In genomic region chr8:46597411-46597810, GRCm38 (mm10) we compare ENCODE assay signal across 22 mouse cellular contexts. TPM values are rescaled to one million over a fixed set of nuclear protein-coding genes. Genes with fewer than 3 reads are reported as not detected.
DNase-seq lines count a peak whose midpoint lies in the region; ATAC-seq and TF ChIP-seq lines count a peak whose summit lies in the region.
"Had no signal": no experiment of that assay in that cellular context is flagged by ENCODE, and none has a peak within 500 bp of the region (broad histone marks: within the 10 kb centered on the region; RNA-seq: fewer than 3 reads in every experiment).

No protein-coding gene starts in this region.

- peak; percentile 22 for DNase-seq in adrenal gland, adult 8-10 months
- DNase-seq in adrenal gland, adult 18-20 months (ENCODE audit: low spot score in 2 of 2): no peak
- no peak for DNase-seq in liver, embryonic 11.5 days (ENCODE audit: low spot score)
- DNase-seq in adrenal gland, postnatal 14 days: peak; percentile 44
- no peak for DNase-seq in embryonic facial prominence, embryonic 10.5 days (ENCODE audit: low spot score)
- DNase-seq in kidney, adult 2 months: no peak
- DNase-seq: cerebellum, adult 18-20 months; cerebellum, adult 9-11 months; cerebellum, postnatal 36 days; forebrain, postnatal 0 days; gastrocnemius, adult 2 months; gastrocnemius, postnatal 25 days; heart, postnatal 14 days; kidney, adult 9 months had no signal

- no peak overlapping the region for H3K4me3 ChIP-seq in liver, embryonic 15.5 days (replicated peaks)
- no peak overlapping the region for H3K4me3 ChIP-seq in liver, embryonic 11.5 days (ENCODE audit: low read depth, low read length)
- no peak overlapping the region for H3K4me3 ChIP-seq in embryonic facial prominence, embryonic 10.5 days
- no peak overlapping the region for H3K4me3 ChIP-seq in kidney, adult 2 months (ENCODE audit: insufficient read depth, low read depth, low read length)
- H3K4me3 ChIP-seq: forebrain, embryonic 13.5 days; gastrocnemius, adult 2 months; heart, embryonic 10.5 days; heart, embryonic 15.5 days; hindbrain, embryonic 10.5 days; hindbrain, embryonic 15.5 days had no signal

- ATAC-seq in liver, embryonic 15.5 days (ENCODE audit: insufficient read depth): no peak
- no peak for ATAC-seq in liver, embryonic 11.5 days (replicated peaks; ENCODE audit: low FRiP score)
- ATAC-seq: forebrain, embryonic 13.5 days; forebrain, postnatal 0 days; intestine, embryonic 16.5 days had no signal

- peaks cover 37% of the 10 kb centered on the region for H3K4me1 ChIP-seq in liver, embryonic 15.5 days (replicated peaks)
- peaks cover 32% of the 10 kb centered on the region for H3K4me1 ChIP-seq in liver, embryonic 11.5 days (replicated peaks; ENCODE audit: control insufficient read depth, insufficient read depth, low read length)
- 0 out of 2 replicates have a peak, but pooled peaks cover 8% of the 10 kb centered on the region for H3K4me1 ChIP-seq in embryonic facial prominence, embryonic 10.5 days
- peaks cover 4% of the 10 kb centered on the region; the same call in 1 of the 2 replicates for H3K4me1 ChIP-seq in kidney, adult 2 months (ENCODE audit: control insufficient read depth, insufficient read depth, low read length)
- H3K4me1 ChIP-seq: forebrain, embryonic 13.5 days; hindbrain, embryonic 10.5 days; hindbrain, embryonic 15.5 days had no signal

- no peak overlapping the region for H3K4me2 ChIP-seq in liver, embryonic 15.5 days
- H3K4me2 ChIP-seq in liver, embryonic 11.5 days: no peak overlapping the region
- H3K4me2 ChIP-seq: forebrain, embryonic 13.5 days; heart, embryonic 15.5 days; hindbrain, embryonic 15.5 days had no signal

- H3K9ac ChIP-seq in liver, embryonic 15.5 days: no peak overlapping the region
- H3K9ac ChIP-seq in liver, embryonic 11.5 days (ENCODE audit: low read depth, low read length): no peak overlapping the region
- H3K9ac ChIP-seq: forebrain, embryonic 13.5 days; forebrain, postnatal 0 days; heart, embryonic 15.5 days; hindbrain, embryonic 15.5 days had no signal

- no peak for TF ChIP-seq POLR2A in kidney, adult 2 months (IDR thresholded peaks at IDR 0.05; ENCODE audit: low read depth, low read length)

- no peak for TF ChIP-seq CTCF in kidney, adult 2 months (conservative IDR thresholded peaks at IDR 0.05; ENCODE audit: insufficient read depth, insufficient read length, low read depth, low read length)

- H3K9me3 ChIP-seq in liver, embryonic 15.5 days (replicated peaks): no peaks in the 10 kb centered on the region
- no peaks in the 10 kb centered on the region for H3K9me3 ChIP-seq in liver, embryonic 11.5 days (ENCODE audit: control insufficient read depth, low read length)
- no peaks in the 10 kb centered on the region for H3K9me3 ChIP-seq in embryonic facial prominence, embryonic 10.5 days
- H3K9me3 ChIP-seq: forebrain, embryonic 13.5 days; G1E; heart, embryonic 10.5 days; heart, embryonic 15.5 days; hindbrain, embryonic 10.5 days; hindbrain, embryonic 15.5 days had no signal

- 0 out of 2 replicates have a peak overlapping the region, but pooled peaks have one; percentile 19 for H3K27ac ChIP-seq in liver, embryonic 15.5 days (replicated peaks)
- no peak overlapping the region for H3K27ac ChIP-seq in liver, embryonic 11.5 days (ENCODE audit: low read depth, low read length)
- H3K27ac ChIP-seq in embryonic facial prominence, embryonic 10.5 days (replicated peaks): no peak overlapping the region
- no peak overlapping the region for H3K27ac ChIP-seq in kidney, adult 2 months (ENCODE audit: insufficient read depth, low read depth, low read length)
- H3K27ac ChIP-seq: forebrain, embryonic 13.5 days; gastrocnemius, adult 2 months; heart, embryonic 10.5 days; heart, embryonic 15.5 days; hindbrain, embryonic 10.5 days; hindbrain, embryonic 15.5 days had no signal

- WGBS in liver, embryonic 15.5 days (ENCODE audit: insufficient replicate concordance): 46% methylated on average over 2 of the region's 2 CpGs
- WGBS in liver, embryonic 11.5 days: 52% methylated on average over 2 of the region's 2 CpGs
- 82% methylated on average over 2 of the region's 2 CpGs for WGBS in embryonic facial prominence, embryonic 10.5 days
- 83% methylated on average over 2 of the region's 2 CpGs for WGBS in kidney, adult 2 months

- no peaks in the 10 kb centered on the region for H3K27me3 ChIP-seq in liver, embryonic 15.5 days
- H3K27me3 ChIP-seq in liver, embryonic 11.5 days (replicated peaks; ENCODE audit: control insufficient read depth, insufficient read depth, low read length): no peaks in the 10 kb centered on the region
- H3K27me3 ChIP-seq in embryonic facial prominence, embryonic 10.5 days (replicated peaks; ENCODE audit: low read depth, poor library complexity, severe bottlenecking): no peaks in the 10 kb centered on the region
- no peaks in the 10 kb centered on the region for H3K27me3 ChIP-seq in kidney, adult 2 months (replicated peaks; ENCODE audit: control insufficient read depth, insufficient read depth, low read length)
- H3K27me3 ChIP-seq: forebrain, embryonic 13.5 days; heart, embryonic 15.5 days; hindbrain, embryonic 15.5 days had no signal

- peaks cover 44% of the 10 kb centered on the region for H3K36me3 ChIP-seq in liver, embryonic 15.5 days (replicated peaks)
- no peaks in the 10 kb centered on the region; the same call in 1 of the 2 replicates for H3K36me3 ChIP-seq in liver, embryonic 11.5 days (ENCODE audit: control insufficient read depth, insufficient read depth, low read length)
- H3K36me3 ChIP-seq in embryonic facial prominence, embryonic 10.5 days (replicated peaks): peaks cover 5% of the 10 kb centered on the region; the same call in 1 of the 2 replicates
- no peaks in the 10 kb centered on the region for H3K36me3 ChIP-seq in kidney, adult 2 months (ENCODE audit: control insufficient read depth, insufficient read depth, low read length)
- H3K36me3 ChIP-seq: heart, embryonic 15.5 days; hindbrain, embryonic 15.5 days had no signal

RNA-seq across cellular contexts. Expression of gene Primpol, which starts 19.6 kb away (rescaled TPM):
- 10 to 100 TPM; 14.3 to 15.0 (median 14.6) TPM for total RNA-seq in adrenal gland, adult 8-10 months (2022)
- total RNA-seq in adrenal gland, adult 18-20 months (2021): 10 to 100 TPM in 1 of 2 experiments, 1 to 10 TPM in 1; 8.6 to 12.0 TPM
- polyA plus RNA-seq in liver, embryonic 15.5 days (2015; fragmentation: Nextera tagmentation; extraction: Ambion mirVana): 7.0 and 9.0 TPM in 2 replicates
- polyA plus RNA-seq in liver, embryonic 11.5 days (2014; fragmentation: Nextera tagmentation; extraction: Ambion mirVana): 16.4 and 18.5 TPM in 2 replicates
- total RNA-seq in adrenal gland, postnatal 14 days (2021): 10.5 and 13.3 TPM in 2 replicates
- 8.3 and 10.0 TPM in 2 replicates for polyA plus RNA-seq in embryonic facial prominence, embryonic 10.5 days (2016; fragmentation: Nextera tagmentation; extraction: Ambion mirVana)
- 1.1 and 1.4 TPM in 2 replicates for polyA plus RNA-seq in kidney, adult 2 months (2012; rRNA removed)

RNA-seq across cellular contexts. Expression of gene Casp3, which starts 19.7 kb away (rescaled TPM):
- total RNA-seq in adrenal gland, adult 8-10 months (2022): 10 to 100 TPM; 16.3 to 21.5 (median 18.4) TPM
- total RNA-seq in adrenal gland, adult 18-20 months (2021): 10 to 100 TPM; 13.7 to 14.8 TPM
- 43.7 and 47.6 TPM in 2 replicates for polyA plus RNA-seq in liver, embryonic 15.5 days (2015; fragmentation: Nextera tagmentation; extraction: Ambion mirVana)
- 155 and 175 TPM in 2 replicates for polyA plus RNA-seq in liver, embryonic 11.5 days (2014; fragmentation: Nextera tagmentation; extraction: Ambion mirVana)
- total RNA-seq in adrenal gland, postnatal 14 days (2021): 18.6 and 20.2 TPM in 2 replicates
- polyA plus RNA-seq in embryonic facial prominence, embryonic 10.5 days (2016; fragmentation: Nextera tagmentation; extraction: Ambion mirVana): 139 and 149 TPM in 2 replicates
- polyA plus RNA-seq in kidney, adult 2 months (2012; rRNA removed): 7.1 and 9.2 TPM in 2 replicates

RNA-seq across cellular contexts. Expression of gene Cenpu, which starts 45.6 kb away (rescaled TPM):
- 1 to 10 TPM in 2 of 4 experiments, under 1 TPM in 2; 0.78 to 1.6 (median 1.3) TPM for total RNA-seq in adrenal gland, adult 8-10 months (2022)
- total RNA-seq in adrenal gland, adult 18-20 months (2021): 1 to 10 TPM; 1.1 to 2.0 TPM
- 13.9 and 14.7 TPM in 2 replicates for polyA plus RNA-seq in liver, embryonic 15.5 days (2015; fragmentation: Nextera tagmentation; extraction: Ambion mirVana)
- 22.0 and 29.8 TPM in 2 replicates for polyA plus RNA-seq in liver, embryonic 11.5 days (2014; fragmentation: Nextera tagmentation; extraction: Ambion mirVana)
- total RNA-seq in adrenal gland, postnatal 14 days (2021): 5.6 and 6.9 TPM in 2 replicates
- polyA plus RNA-seq in embryonic facial prominence, embryonic 10.5 days (2016; fragmentation: Nextera tagmentation; extraction: Ambion mirVana): 30.0 and 30.7 TPM in 2 replicates
- 0.33 and 0.67 TPM in 2 replicates for polyA plus RNA-seq in kidney, adult 2 months (2012; rRNA removed)

Comparison
In these comparisons a context has a peak if more than half of its experiments do, and no peak if none do; other contexts are left out.
1. DNase-seq: peak in adrenal gland, adult 8-10 months (single experiment) and adrenal gland, postnatal 14 days (single experiment); none in adrenal gland, adult 18-20 months (0 of 2), liver, embryonic 11.5 days (single experiment), embryonic facial prominence, embryonic 10.5 days (single experiment) and kidney, adult 2 months (single experiment).